Mouse (Mus musculus): ENCODE results near the gene Acot8. TPM values are rescaled to one million over a fixed set of nuclear protein-coding genes. Genes with fewer than 3 reads are reported as not detected.
"Not testable (repeated sequence)": the region's sequence is repeated elsewhere in the genome, so short reads cannot be mapped to it uniquely, and the experiment has no call there.

Gene Acot8
- total RNA-seq, 2 experiments from 2014 or later: 10.4 to 13.0 TPM

- intact Hi-C loops (cut with DNase I): no loop called here
- no peak for DNase-seq
These were observed 11.1 kb upstream of the Acot8 start for GRCm38 (mm10) chr2:164815821-164816220.

- intact Hi-C loops (cut with DNase I): no loop called here
These were observed 10.7 kb upstream of the Acot8 start for GRCm38 (mm10) chr2:164815348-164815747.

GRCm38 (mm10) chr2:164813557-164813956 is 8.9 kb upstream of the Acot8 start:
- intact Hi-C loops (cut with DNase I): no loop called here
- DNase-seq: no peak

More at GRCm38 (mm10) chr2:164815348-164815747, 10.7 kb upstream of the Acot8 start:
- no peak for DNase-seq

GRCm38 (mm10) chr2:164806614-164807013 is 1.9 kb upstream of the Acot8 start:
- no peak for DNase-seq
- intact Hi-C loops (cut with DNase I): no loop called here

GRCm38 (mm10) chr2:164805332-164805718 is 643 bp upstream of the Acot8 start:
- DNase-seq: no peak
- intact Hi-C loops (cut with DNase I): loop anchor here (1.0 kb wide), 1 partner anchor 18 kb away; no protein-coding TSS in a partner anchor

GRCm38 (mm10) chr2:164803921-164804313 is 765 bp downstream of the Acot8 start:
- intact Hi-C loops (cut with DNase I): no loop called here
- DNase-seq: no peak

GRCm38 (mm10) chr2:164803201-164803920 is 1.3 kb downstream of the Acot8 start:
- intact Hi-C loops (cut with DNase I): no loop called here
- DNase-seq: no peak

GRCm38 (mm10) chr2:164800252-164801004 is 4.3 kb downstream of the Acot8 start:
- no peak for DNase-seq
- intact Hi-C loops (cut with DNase I): no loop called here

- intact Hi-C loops (cut with DNase I): loop anchor here (5.0 kb wide), 1 partner anchor 116 kb away; no protein-coding TSS in a partner anchor
These were observed 6.1 kb downstream of the Acot8 start for GRCm38 (mm10) chr2:164798554-164798953.

GRCm38 (mm10) chr2:164795868-164796267 is 8.8 kb downstream of the Acot8 start:
- no peak for DNase-seq
- intact Hi-C loops (cut with DNase I): loop anchor here (2.0 to 5.0 kb wide), 2 partner anchors 114 to 203 kb away; partner anchors contain the start of gene Eppin

More at GRCm38 (mm10) chr2:164798554-164798953, 6.1 kb downstream of the Acot8 start:
- DNase-seq: not testable (repeated sequence)

GRCm38 (mm10) chr2:164794293-164794692 is 10.4 kb downstream of the Acot8 start:
- intact Hi-C loops (cut with DNase I): no loop called here
- DNase-seq: peak; percentile 77 to 79

GRCm38 (mm10) chr2:164793772-164794171 is 10.9 kb downstream of the Acot8 start:
- intact Hi-C loops (cut with DNase I): no loop called here
- no peak for DNase-seq

- intact Hi-C loops (cut with DNase I): no loop called here
- DNase-seq: peak; percentile 45 to 56
These were observed 11.4 kb downstream of the Acot8 start for GRCm38 (mm10) chr2:164793236-164793635.

GRCm38 (mm10) chr2:164792400-164793190 is 12.1 kb downstream of the Acot8 start:
- intact Hi-C loops (cut with DNase I): no loop called here
- no peak for DNase-seq

GRCm38 (mm10) chr2:164791841-164792261 is 12.8 kb downstream of the Acot8 start:
- intact Hi-C loops (cut with DNase I): no loop called here
- no peak for DNase-seq

- no peak for DNase-seq
- intact Hi-C loops (cut with DNase I): no loop called here
These were observed 14.2 kb downstream of the Acot8 start for GRCm38 (mm10) chr2:164790451-164790850.

- intact Hi-C loops (cut with DNase I): no loop called here
- DNase-seq: no peak
These were observed 16.3 kb downstream of the Acot8 start for GRCm38 (mm10) chr2:164788411-164788810.

- no peak for DNase-seq
- intact Hi-C loops (cut with DNase I): no loop called here
These were observed 16.9 kb downstream of the Acot8 start for GRCm38 (mm10) chr2:164787779-164788178.

- intact Hi-C loops (cut with DNase I): no loop called here
- no peak for DNase-seq
These were observed 17.6 kb downstream of the Acot8 start for GRCm38 (mm10) chr2:164787032-164787431.

- intact Hi-C loops (cut with DNase I): no loop called here
- DNase-seq: no peak
These were observed 18.2 kb downstream of the Acot8 start for GRCm38 (mm10) chr2:164786388-164786885.
